Mouse (Mus musculus) small intestine, adult 2 months (tissue): ENCODE measurements around the gene Naa38.

Experiments used
- CTCF ChIP-seq: fragments of 200-500 bp; IDR thresholded peaks from 2 replicates; pipeline ENCODE4 v1.5.1; 2012; ENCODE audit warnings: low read depth, mild to moderate bottlenecking, control low read depth, inconsistent platforms, low read length, moderate library complexity, mixed read lengths; ENCODE audit not compliant: insufficient replicate concordance, insufficient read length; ENCODE audit errors: extremely low read depth
- POLR2A ChIP-seq: fragments of 200-500 bp; IDR thresholded peaks from 2 replicates; pipeline ENCODE4 v1.6.1; 2012; ENCODE audit warnings: low read depth, mild to moderate bottlenecking, control low read depth, inconsistent platforms, low read length, moderate library complexity

DNA sequence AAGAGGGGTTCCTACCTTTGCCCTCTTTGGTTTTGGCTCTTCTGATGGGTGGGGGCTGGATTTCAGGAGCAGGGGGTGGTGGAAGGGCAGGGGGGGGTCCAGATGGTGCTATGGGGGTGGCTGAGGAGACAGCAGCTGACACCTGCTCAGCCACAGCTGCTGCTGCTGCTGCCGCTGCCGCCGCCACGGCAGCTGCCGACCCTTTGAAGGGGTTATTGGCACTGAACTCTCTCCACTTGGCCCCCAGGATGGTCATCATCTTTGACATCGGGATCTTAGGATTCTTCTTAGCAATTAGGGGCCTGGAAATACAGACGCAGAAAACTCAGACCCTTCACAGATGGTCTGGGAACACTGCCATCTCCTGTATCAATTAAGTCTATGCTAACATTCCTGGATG, 33.3 kb upstream of the Naa38 start:
- no peak for TF ChIP-seq CTCF
- TF ChIP-seq POLR2A = no peak
